Mouse (Mus musculus) liver, embryonic 15.5 days (tissue): ENCODE data around the gene Clhc1. TPM values are rescaled to one million over a fixed set of nuclear protein-coding genes. Genes with fewer than 3 reads are reported as not detected.

Source experiments
- ATAC-seq: fragments of 200-750 bp; cut with Nextera tagmentation; 2 replicates; pipeline ENCODE4 v1.8.0; 2017; ENCODE audit warnings: moderate number of reproducible peaks, mild to moderate bottlenecking, moderate library complexity; ENCODE audit not compliant: insufficient read depth
- H3K27ac ChIP-seq: fragments of 300-500 bp; sonication (generic); replicated peaks from 2 replicates; pipeline ENCODE4 v1.5.1; 2015; ENCODE audit warnings: mild to moderate bottlenecking, inconsistent platforms
- H3K27me3 ChIP-seq: fragments of 300-500 bp; sonication (generic); 2 replicates; pipeline ENCODE4 v1.6.1; 2015; ENCODE audit warnings: mild to moderate bottlenecking, inconsistent platforms
- H3K36me3 ChIP-seq: fragments of 300-500 bp; sonication (generic); replicated peaks from 2 replicates; pipeline ENCODE4 v1.6.1; 2015; ENCODE audit warnings: moderate library complexity, mild to moderate bottlenecking, inconsistent platforms
- H3K4me1 ChIP-seq: fragments of 300-500 bp; sonication (generic); replicated peaks from 2 replicates; pipeline ENCODE4 v1.6.1; 2015; ENCODE audit warnings: inconsistent platforms
- H3K4me2 ChIP-seq: fragments of 300-500 bp; sonication (generic); 2 replicates; pipeline ENCODE4 v1.6.1; 2015; ENCODE audit warnings: moderate library complexity, mild to moderate bottlenecking, inconsistent platforms
- H3K4me3 ChIP-seq: fragments of 300-500 bp; sonication (generic); replicated peaks from 2 replicates; pipeline ENCODE4 v1.5.1; 2015; ENCODE audit warnings: mild to moderate bottlenecking, inconsistent platforms
- H3K9ac ChIP-seq: fragments of 300-500 bp; sonication (generic); 2 replicates; pipeline ENCODE4 v1.6.1; 2015; ENCODE audit warnings: moderate library complexity, mild to moderate bottlenecking, inconsistent platforms
- H3K9me3 ChIP-seq: fragments of 300-500 bp; sonication (generic); replicated peaks from 2 replicates; pipeline ENCODE4 v1.6.1; 2016; ENCODE audit warnings: inconsistent platforms
- WGBS: fragments of 180-500 bp; shearing (Covaris S2); methylation state at CpG from one replicate; pipeline ENCODE4 v1.1.7; 2015; ENCODE audit warnings: mixed read lengths; ENCODE audit not compliant: insufficient replicate concordance; 5-methylcytosine and 5-hydroxymethylcytosine counted together
- polyA plus RNA-seq: library from polyadenylated mRNA; unstranded; fragments of >200 nt; fragmentation: Nextera tagmentation; extraction: Ambion mirVana; gene quantifications from 2 replicates; pipeline ENCODE4 v1.2.1, GENCODE M21; 2015

Clhc1 gene
- polyA plus RNA-seq, 1 experiment from 2014 or later, result 0.08 TPM

GRCm38 (mm10) chr11:29622030-29622790 lies 74.5 kb downstream of the Clhc1 start:
- ATAC-seq, result no peak
- Histone ChIP-seq H3K27me3 (no peaks in the 10 kb centered on the region), H3K9ac (no peak overlapping the region), H3K9me3 (no peaks in the 10 kb centered on the region), H3K27ac (no peak overlapping the region), H3K4me2 (no peak overlapping the region), H3K4me3 (no peak overlapping the region), H3K4me1 (no peaks in the 10 kb centered on the region), H3K36me3 (no peaks in the 10 kb centered on the region)
- WGBS, result 71% methylated on average over 5 of the region's 5 CpGs

- H3K4me2 ChIP-seq, result no peak overlapping the region
- H3K4me1 ChIP-seq, result no peaks in the 10 kb centered on the region
- no peaks in the 10 kb centered on the region for H3K27me3 ChIP-seq
- H3K4me3 ChIP-seq, result no peak overlapping the region
- no peaks in the 10 kb centered on the region for H3K36me3 ChIP-seq
- no peak for ATAC-seq
- 54% methylated on average over 3 of the region's 3 CpGs for WGBS
- no peak overlapping the region for H3K27ac ChIP-seq
- H3K9ac ChIP-seq, result no peak overlapping the region
- H3K9me3 ChIP-seq, result no peaks in the 10 kb centered on the region
Observed at GRCm38 (mm10) chr11:29623327-29623726, 75.6 kb downstream of the Clhc1 start.

DNA sequence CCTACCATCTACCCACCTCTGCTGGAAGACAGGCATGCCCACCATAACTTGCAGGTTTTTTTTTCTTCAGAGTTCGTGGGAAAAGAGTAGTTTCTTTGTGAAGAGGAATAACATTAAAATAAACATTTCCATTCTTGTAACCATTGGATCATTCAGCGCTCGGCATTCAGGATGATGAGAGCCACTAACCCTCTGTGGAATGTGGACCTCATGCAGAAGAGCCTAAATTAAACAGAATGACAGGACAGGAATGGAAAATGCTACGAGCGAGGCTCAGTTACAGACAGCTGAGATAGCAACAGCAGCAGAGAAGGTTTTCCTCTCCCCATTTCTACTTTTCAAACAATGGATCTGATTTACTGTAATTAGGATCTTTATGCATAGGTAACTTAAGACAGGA lies 78.8 kb downstream of the Clhc1 start:
- H3K4me1 ChIP-seq, result no peaks in the 10 kb centered on the region
- no peaks in the 10 kb centered on the region for H3K27me3 ChIP-seq
- no peaks in the 10 kb centered on the region for H3K36me3 ChIP-seq
- WGBS, result 56% methylated on average over 5 of the region's 5 CpGs
- no peak overlapping the region for H3K27ac ChIP-seq
- H3K4me2 ChIP-seq, result no peak overlapping the region
- H3K4me3 ChIP-seq, result no peak overlapping the region
- ATAC-seq, result no peak
- H3K9me3 ChIP-seq, result no peaks in the 10 kb centered on the region
- no peak overlapping the region for H3K9ac ChIP-seq

DNA sequence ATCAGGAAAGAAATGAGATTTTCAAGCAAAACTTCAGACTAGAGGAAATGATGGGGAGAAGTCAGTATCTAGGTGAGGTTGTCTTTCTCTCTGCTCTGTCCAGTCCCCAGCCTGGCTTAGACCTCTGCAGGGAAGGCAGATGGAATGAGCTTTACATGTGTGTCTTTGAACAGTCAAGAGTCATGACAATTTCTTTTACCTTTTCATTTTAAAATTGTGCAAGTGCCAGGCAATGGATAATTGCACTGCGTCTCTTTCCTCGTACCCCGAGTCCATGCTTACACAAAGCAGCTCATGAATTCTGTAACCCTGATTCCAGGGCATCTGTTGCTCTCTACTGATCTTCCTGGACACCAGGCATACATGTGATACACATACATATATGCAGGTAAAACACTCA lies 80.0 kb downstream of the Clhc1 start:
- WGBS, result 81% methylated on average over 3 of the region's 3 CpGs
- Histone ChIP-seq H3K9me3 (no peaks in the 10 kb centered on the region), H3K4me1 (no peaks in the 10 kb centered on the region), H3K4me2 (no peak overlapping the region), H3K4me3 (no peak overlapping the region), H3K36me3 (no peaks in the 10 kb centered on the region), H3K27ac (no peak overlapping the region), H3K27me3 (no peaks in the 10 kb centered on the region), H3K9ac (no peak overlapping the region)
- no peak for ATAC-seq

Other genes starting within 250 kb of the Clhc1 start
- 3.8 and 4.5 TPM in 2 replicates for gene Ccdc88a, start 174.3 kb upstream of the Clhc1 start, polyA plus RNA-seq
- gene Prorsd1, start 32.9 kb upstream of the Clhc1 start, polyA plus RNA-seq, result 15.5 and 17.4 TPM in 2 replicates
- 19.4 and 21.5 TPM in 2 replicates for gene Mtif2, start 21.5 kb upstream of the Clhc1 start, polyA plus RNA-seq
- gene Rps27a, start 159 bp downstream of the Clhc1 start, polyA plus RNA-seq, result 525 and 582 TPM in 2 replicates
- gene Rtn4, start 145.0 kb downstream of the Clhc1 start, polyA plus RNA-seq, result 11.7 and 12.0 TPM in 2 replicates